Mouse (Mus musculus) embryo, embryonic 11 days (tissue): Measurements from ENCODE around the gene Olfr355.

Source experiments
- DNase-seq: peaks from one replicate; pipeline ENCODE4 v3.0.0-alpha.2; 2015

Olfr355 gene

DNA sequence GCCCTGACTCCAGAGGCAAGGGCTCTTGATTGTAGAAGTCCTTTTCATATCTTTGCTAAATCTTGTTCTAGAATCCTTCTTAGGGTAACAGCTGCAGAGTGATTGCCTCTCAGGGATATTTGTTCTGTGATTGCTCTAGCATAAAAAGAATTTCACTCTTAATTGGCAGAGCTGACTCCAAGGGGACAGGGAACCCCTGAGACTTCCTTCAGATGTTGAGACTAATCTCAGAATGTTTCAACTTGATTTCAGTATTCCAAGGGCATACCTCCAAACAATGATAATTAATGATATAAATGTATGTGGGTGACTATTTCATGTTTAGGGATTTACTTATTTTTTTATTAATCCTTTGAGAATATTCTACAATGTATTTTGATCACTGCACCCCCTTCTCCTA lies at the start of gene Olfr355:
Olfr355 (minus strand) TSS at position 101 of the 400 bp plus-strand sequence.
- no peak for DNase-seq

- no peak for DNase-seq
Observed at GRCm38 (mm10) chr2:36936821-36937220, 8.1 kb upstream of the Olfr355 start, which contains the start of gene Olfr356. Gene Olfr356 (plus strand): TSS chr2:36937121.

DNA sequence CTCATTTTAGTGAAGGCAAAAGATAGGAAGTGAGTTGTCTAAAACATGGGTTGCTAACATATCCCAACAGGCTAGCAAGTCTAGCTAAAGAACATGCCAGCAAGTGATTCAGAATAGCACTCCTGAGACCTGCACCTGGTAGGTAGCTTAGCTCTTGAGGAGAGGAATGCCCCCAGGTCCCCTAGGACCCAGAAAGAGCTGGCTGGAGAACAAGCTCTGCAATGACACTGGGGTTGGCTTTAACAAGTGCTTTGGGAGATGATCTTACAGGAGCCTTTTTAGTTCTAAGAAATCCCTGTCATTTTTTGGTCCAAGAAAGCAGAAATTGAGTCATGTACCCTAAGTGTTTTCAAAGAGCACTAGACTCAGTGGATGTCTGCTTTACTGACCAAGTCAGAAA lies 23.3 kb downstream of the Olfr355 start, which contains the start of gene Olfr354:
Olfr354 (plus strand) TSS at position 301 of the 400 bp plus-strand sequence.
- no peak for DNase-seq

- DNase-seq = no peak
Observed at GRCm38 (mm10) chr2:36897114-36897513, 31.6 kb downstream of the Olfr355 start.

- DNase-seq = no peak
Observed at GRCm38 (mm10) chr2:36892836-36893235, 35.9 kb downstream of the Olfr355 start, which contains the start of gene Olfr353. Gene Olfr353 (minus strand): TSS chr2:36892936.
